Mouse (Mus musculus): ENCODE data around the gene Rgl3. TPM values are rescaled to one million over a fixed set of nuclear protein-coding genes. Genes with fewer than 3 reads are reported as not detected.
A peak's percentile ranks its signal among the peaks of the same experiment; 100 is the strongest.

The Rgl3 gene
- polyA plus RNA-seq, 1 experiment from 2014 or later = 1.3 TPM

DNA sequence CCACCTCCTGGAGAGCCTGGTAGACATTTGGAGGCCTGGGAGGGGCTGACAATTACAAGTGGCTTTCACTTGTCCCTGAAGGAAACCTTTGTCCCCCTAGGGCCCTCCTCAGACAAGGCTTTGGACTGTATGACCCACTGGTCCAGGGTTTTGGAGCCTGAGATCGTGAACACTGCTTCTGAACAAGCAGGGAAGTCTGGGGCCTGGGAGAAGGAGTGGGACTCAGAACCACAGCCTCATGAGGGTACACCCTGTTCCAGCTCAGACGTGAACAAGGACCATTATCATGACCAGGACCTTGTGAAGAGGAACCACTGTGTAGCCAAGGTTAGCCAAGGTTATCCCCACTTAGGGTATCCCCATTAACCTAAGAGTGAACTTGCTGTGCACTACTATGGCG is 60.0 kb downstream of the Rgl3 start:
- Histone ChIP-seq H3K36me3 (replicated peaks; ENCODE audit: control insufficient read depth, insufficient read depth) (no peaks in the 10 kb centered on the region), H3K4me3 (replicated peaks; ENCODE audit: low read length) (no peak overlapping the region), H3K9ac (no peak overlapping the region), H3K27me3 (ENCODE audit: control insufficient read depth, insufficient read depth, low read length) (no peaks in the 10 kb centered on the region), H3K9me3 (ENCODE audit: control insufficient read depth, low read length) (no peaks in the 10 kb centered on the region), H3K4me2 (replicated peaks) (no peak overlapping the region), H3K27ac (no peak overlapping the region), H3K4me1 (replicated peaks; ENCODE audit: control insufficient read depth, insufficient read depth, low read length) (peaks cover 12% of the 10 kb centered on the region)
- ATAC-seq (ENCODE audit: low FRiP score) (no peak), DNase-seq (ENCODE audit: low spot score) (no peak)
- WGBS = 78% methylated on average over 3 of the region's 3 CpGs

- H3K36me3 ChIP-seq (replicated peaks; ENCODE audit: control insufficient read depth, insufficient read depth) = no peaks in the 10 kb centered on the region
- under 1% methylated on average over 28 of the region's 28 CpGs for WGBS
- peak within 1 kb of the TSS; percentile 60 for H3K4me2 ChIP-seq (replicated peaks)
- peak; percentile 91 for DNase-seq (ENCODE audit: low spot score)
- H3K9me3 ChIP-seq (ENCODE audit: control insufficient read depth, low read length) = no peaks in the 10 kb centered on the region
- H3K9ac ChIP-seq = peak within 1 kb of the TSS; percentile 65
- H3K27ac ChIP-seq = peak within 1 kb of the TSS; percentile 75
- H3K4me3 ChIP-seq (replicated peaks; ENCODE audit: low read length) = peak within 1 kb of the TSS; percentile 43
- peak; percentile 96 for ATAC-seq (ENCODE audit: low FRiP score)
- no peaks in the 10 kb centered on the region for H3K27me3 ChIP-seq (ENCODE audit: control insufficient read depth, insufficient read depth, low read length)
- H3K4me1 ChIP-seq (replicated peaks; ENCODE audit: control insufficient read depth, insufficient read depth, low read length) = peaks cover 12% of the 10 kb centered on the region
These were observed 62.0 kb downstream of the Rgl3 start, which contains the start of the genes Ccdc159 and Tmem205 for GRCm38 (mm10) chr9:21927208-21927753. Gene Ccdc159 (plus strand): TSS chr9:21927471. Gene Tmem205 (minus strand): TSS chr9:21927556.

- Histone ChIP-seq H3K9ac (peak overlapping the region; percentile 65), H3K9me3 (ENCODE audit: control insufficient read depth, low read length) (no peaks in the 10 kb centered on the region), H3K4me3 (replicated peaks; ENCODE audit: low read length) (peak overlapping the region; percentile 43), H3K36me3 (replicated peaks; ENCODE audit: control insufficient read depth, insufficient read depth) (no peaks in the 10 kb centered on the region), H3K27ac (peak overlapping the region; percentile 75), H3K4me1 (replicated peaks; ENCODE audit: control insufficient read depth, insufficient read depth, low read length) (peaks cover 12% of the 10 kb centered on the region), H3K27me3 (ENCODE audit: control insufficient read depth, insufficient read depth, low read length) (no peaks in the 10 kb centered on the region), H3K4me2 (replicated peaks) (peak overlapping the region; percentile 60)
- no peak for ATAC-seq (ENCODE audit: low FRiP score)
- peak; percentile 26 for DNase-seq (ENCODE audit: low spot score)
- WGBS = 2% methylated on average over 6 of the region's 6 CpGs
These were observed 62.5 kb downstream of the Rgl3 start for GRCm38 (mm10) chr9:21926784-21927183.

GRCm38 (mm10) chr9:21926155-21926554 is 63.1 kb downstream of the Rgl3 start:
- peaks cover 12% of the 10 kb centered on the region for H3K4me1 ChIP-seq (replicated peaks; ENCODE audit: control insufficient read depth, insufficient read depth, low read length)
- H3K4me2 ChIP-seq (replicated peaks) = peak overlapping the region; percentile 60
- H3K27me3 ChIP-seq (ENCODE audit: control insufficient read depth, insufficient read depth, low read length) = no peaks in the 10 kb centered on the region
- ATAC-seq (ENCODE audit: low FRiP score) (no peak), DNase-seq (ENCODE audit: low spot score) (no peak)
- H3K36me3 ChIP-seq (replicated peaks; ENCODE audit: control insufficient read depth, insufficient read depth) = no peaks in the 10 kb centered on the region
- H3K4me3 ChIP-seq (replicated peaks; ENCODE audit: low read length) = peak overlapping the region; percentile 43; the same call in 1 of the 2 replicates
- 86% methylated on average over 6 of the region's 6 CpGs for WGBS
- H3K9me3 ChIP-seq (ENCODE audit: control insufficient read depth, low read length) = no peaks in the 10 kb centered on the region
- H3K27ac ChIP-seq = no peak overlapping the region
- H3K9ac ChIP-seq = 0 out of 2 replicates have a peak overlapping the region, but pooled peaks have one; percentile 65

- DNase-seq (ENCODE audit: low spot score) (no peak), ATAC-seq (ENCODE audit: low FRiP score) (no peak)
- H3K9ac ChIP-seq = no peak overlapping the region
- no peak overlapping the region for H3K4me2 ChIP-seq (replicated peaks)
- WGBS = 100% methylated on average over 1 of the region's 1 CpGs
- H3K27me3 ChIP-seq (ENCODE audit: control insufficient read depth, insufficient read depth, low read length) = no peaks in the 10 kb centered on the region
- no peak overlapping the region for H3K27ac ChIP-seq
- H3K4me3 ChIP-seq (replicated peaks; ENCODE audit: low read length) = no peak overlapping the region
- H3K4me1 ChIP-seq (replicated peaks; ENCODE audit: control insufficient read depth, insufficient read depth, low read length) = peaks cover 12% of the 10 kb centered on the region
- no peaks in the 10 kb centered on the region for H3K36me3 ChIP-seq (replicated peaks; ENCODE audit: control insufficient read depth, insufficient read depth)
- no peaks in the 10 kb centered on the region for H3K9me3 ChIP-seq (ENCODE audit: control insufficient read depth, low read length)
These were observed 63.7 kb downstream of the Rgl3 start for GRCm38 (mm10) chr9:21925506-21925905.

DNA sequence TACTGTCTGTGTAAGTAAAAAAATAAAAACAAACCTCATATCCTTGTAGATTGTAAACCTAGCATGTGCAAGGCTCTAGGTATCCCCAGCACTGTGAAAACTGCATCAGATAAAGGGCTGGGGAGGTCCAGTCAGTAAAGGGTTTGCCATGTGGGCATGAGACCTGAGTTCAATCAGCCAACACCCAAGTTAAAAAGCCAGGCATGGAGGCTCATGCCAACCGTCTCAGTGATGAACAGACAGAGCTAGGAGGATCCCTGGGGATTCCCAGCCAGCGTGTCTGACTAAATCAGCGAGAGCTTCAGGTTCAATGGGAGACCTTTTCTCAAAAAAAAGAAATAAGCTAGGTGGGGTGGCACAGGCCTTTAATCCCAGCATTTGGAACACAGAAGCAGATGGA is 64.2 kb downstream of the Rgl3 start:
- 84% methylated on average over 3 of the region's 3 CpGs for WGBS
- Histone ChIP-seq H3K36me3 (replicated peaks; ENCODE audit: control insufficient read depth, insufficient read depth) (no peaks in the 10 kb centered on the region), H3K4me1 (replicated peaks; ENCODE audit: control insufficient read depth, insufficient read depth, low read length) (peaks cover 12% of the 10 kb centered on the region), H3K9me3 (ENCODE audit: control insufficient read depth, low read length) (no peaks in the 10 kb centered on the region), H3K4me2 (replicated peaks) (no peak overlapping the region), H3K4me3 (replicated peaks; ENCODE audit: low read length) (no peak overlapping the region), H3K9ac (no peak overlapping the region), H3K27me3 (ENCODE audit: control insufficient read depth, insufficient read depth, low read length) (no peaks in the 10 kb centered on the region), H3K27ac (no peak overlapping the region)
- no peak for DNase-seq (ENCODE audit: low spot score)
- no peak for ATAC-seq (ENCODE audit: low FRiP score)

DNA sequence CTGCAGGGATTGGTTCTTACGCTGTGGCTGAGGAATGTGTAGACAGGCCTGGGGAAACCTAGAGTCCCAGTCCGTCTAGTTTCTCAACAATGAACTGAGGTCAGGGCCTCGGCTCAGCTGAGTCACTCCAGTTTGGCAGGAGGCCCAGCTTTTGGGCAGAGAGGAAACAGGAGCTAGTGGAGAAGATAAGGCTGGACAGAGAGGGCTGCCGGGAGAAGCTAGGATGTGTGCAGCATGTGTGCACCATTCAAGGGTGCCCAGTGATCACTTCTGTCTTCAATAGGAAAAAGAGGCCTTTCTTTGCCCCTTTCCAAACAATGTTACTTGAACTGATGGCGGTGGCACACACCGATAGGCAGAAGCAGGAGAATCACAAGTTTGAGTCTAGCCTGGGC is 65.2 kb downstream of the Rgl3 start:
- 67% methylated on average over 6 of the region's 6 CpGs for WGBS
- no peak for DNase-seq (ENCODE audit: low spot score)
- no peaks in the 10 kb centered on the region for H3K27me3 ChIP-seq (ENCODE audit: control insufficient read depth, insufficient read depth, low read length)
- ATAC-seq (ENCODE audit: low FRiP score) = no peak
- no peak overlapping the region for H3K9ac ChIP-seq
- peaks cover 12% of the 10 kb centered on the region for H3K4me1 ChIP-seq (replicated peaks; ENCODE audit: control insufficient read depth, insufficient read depth, low read length)
- H3K4me2 ChIP-seq (replicated peaks) = no peak overlapping the region
- no peak overlapping the region for H3K4me3 ChIP-seq (replicated peaks; ENCODE audit: low read length)
- no peaks in the 10 kb centered on the region for H3K36me3 ChIP-seq (replicated peaks; ENCODE audit: control insufficient read depth, insufficient read depth)
- no peaks in the 10 kb centered on the region for H3K9me3 ChIP-seq (ENCODE audit: control insufficient read depth, low read length)
- no peak overlapping the region for H3K27ac ChIP-seq

- ATAC-seq (ENCODE audit: low FRiP score) (no peak), DNase-seq (ENCODE audit: low spot score) (no peak)
- H3K9me3 ChIP-seq (ENCODE audit: control insufficient read depth, low read length) = no peaks in the 10 kb centered on the region
- no peak overlapping the region for H3K27ac ChIP-seq
- no peak overlapping the region for H3K4me2 ChIP-seq (replicated peaks)
- peaks cover 12% of the 10 kb centered on the region for H3K4me1 ChIP-seq (replicated peaks; ENCODE audit: control insufficient read depth, insufficient read depth, low read length)
- no peaks in the 10 kb centered on the region for H3K36me3 ChIP-seq (replicated peaks; ENCODE audit: control insufficient read depth, insufficient read depth)
- H3K27me3 ChIP-seq (ENCODE audit: control insufficient read depth, insufficient read depth, low read length) = no peaks in the 10 kb centered on the region
- 85% methylated on average over 3 of the region's 3 CpGs for WGBS
- no peak overlapping the region for H3K4me3 ChIP-seq (replicated peaks; ENCODE audit: low read length)
- H3K9ac ChIP-seq = no peak overlapping the region
These were observed 65.7 kb downstream of the Rgl3 start for GRCm38 (mm10) chr9:21923490-21924098.

DNA sequence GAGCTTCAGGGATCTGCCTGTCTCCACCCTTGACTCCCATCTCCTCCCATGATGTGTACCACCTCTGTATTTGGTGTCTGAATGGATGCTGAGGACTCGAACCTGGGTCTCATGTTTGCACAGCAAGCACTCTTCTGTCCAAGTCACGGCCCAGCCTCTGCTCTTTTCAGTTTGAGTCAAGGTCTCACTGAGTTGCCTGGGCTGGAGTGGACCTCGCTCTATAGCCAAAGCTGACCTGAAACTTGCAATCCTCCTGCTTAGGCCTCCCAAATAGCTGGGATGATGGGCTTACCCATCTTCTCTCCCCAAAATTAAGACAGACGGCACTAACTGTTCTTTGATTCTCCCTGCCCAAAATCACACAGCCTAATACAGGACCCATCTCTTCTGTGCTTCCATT is 66.2 kb downstream of the Rgl3 start:
- no peak overlapping the region for H3K4me2 ChIP-seq (replicated peaks)
- DNase-seq (ENCODE audit: low spot score) (no peak), ATAC-seq (ENCODE audit: low FRiP score) (no peak)
- no peak overlapping the region for H3K9ac ChIP-seq
- no peaks in the 10 kb centered on the region for H3K27me3 ChIP-seq (ENCODE audit: control insufficient read depth, insufficient read depth, low read length)
- H3K36me3 ChIP-seq (replicated peaks; ENCODE audit: control insufficient read depth, insufficient read depth) = no peaks in the 10 kb centered on the region
- H3K9me3 ChIP-seq (ENCODE audit: control insufficient read depth, low read length) = no peaks in the 10 kb centered on the region
- H3K4me3 ChIP-seq (replicated peaks; ENCODE audit: low read length) = no peak overlapping the region
- H3K27ac ChIP-seq = no peak overlapping the region
- 89% methylated on average over 4 of the region's 4 CpGs for WGBS
- H3K4me1 ChIP-seq (replicated peaks; ENCODE audit: control insufficient read depth, insufficient read depth, low read length) = peaks cover 12% of the 10 kb centered on the region
